Comparison of ENCODE assay signal across 8 mouse cellular contexts in genomic region chr10:75921026-75921725, GRCm38 (mm10). TPM values are rescaled to one million over a fixed set of nuclear protein-coding genes. Genes with fewer than 3 reads are reported as not detected.
DNase-seq lines count a peak whose midpoint lies in the region; ATAC-seq and TF ChIP-seq lines count a peak whose summit lies in the region.

Gene Smarcb1, minus strand, starts transcription at chr10:75921617.

- no peaks in the 10 kb centered on the region for H3K9me3 ChIP-seq in erythroblast, embryonic 14.5 days (ENCODE audit: control insufficient read depth, low read length)
- no peaks in the 10 kb centered on the region for H3K9me3 ChIP-seq in heart, embryonic 11.5 days (replicated peaks; ENCODE audit: control insufficient read depth, low read length)
- no peaks in the 10 kb centered on the region for H3K9me3 ChIP-seq in kidney, postnatal 0 days (replicated peaks; ENCODE audit: low read length)
- no peaks in the 10 kb centered on the region for H3K9me3 ChIP-seq in liver, embryonic 11.5 days (ENCODE audit: control insufficient read depth, low read length)
- no peaks in the 10 kb centered on the region for H3K9me3 ChIP-seq in stomach, embryonic 14.5 days (ENCODE audit: control insufficient read depth, low read depth, low read length)

- TF ChIP-seq CTCF in brain, embryonic 14.5 days (IDR thresholded peaks at IDR 0.05; ENCODE audit: borderline replicate concordance, extremely low read depth, insufficient read depth, insufficient read length), result no peak
- no peak for TF ChIP-seq CTCF in kidney, postnatal 0 days (IDR thresholded peaks at IDR 0.05; ENCODE audit: low read depth)

- ATAC-seq in heart, embryonic 11.5 days (replicated peaks; ENCODE audit: insufficient number of reproducible peaks, low FRiP score, low TSS enrichment), result peak; percentile 86
- ATAC-seq in kidney, postnatal 0 days (replicated peaks; ENCODE audit: low FRiP score, low read depth), result peak; percentile 88
- ATAC-seq in liver, embryonic 11.5 days (replicated peaks; ENCODE audit: low FRiP score), result peak; percentile 91
- peak; percentile 90 for ATAC-seq in stomach, embryonic 14.5 days (ENCODE audit: insufficient number of reproducible peaks, insufficient read depth, low FRiP score, low read depth)

- peak within 1 kb of the TSS; percentile 92 for H3K9ac ChIP-seq in heart, embryonic 11.5 days (ENCODE audit: low read depth, low read length)
- H3K9ac ChIP-seq in kidney, postnatal 0 days (ENCODE audit: low read depth, low read length), result peak within 1 kb of the TSS; percentile 80
- H3K9ac ChIP-seq in liver, embryonic 11.5 days (ENCODE audit: low read depth, low read length), result peak within 1 kb of the TSS; percentile 94
- peak within 1 kb of the TSS; percentile 62 for H3K9ac ChIP-seq in stomach, embryonic 14.5 days (replicated peaks; ENCODE audit: low read depth, low read length)

- peaks cover 10% of the 10 kb centered on the region for H3K27me3 ChIP-seq in erythroblast, embryonic 14.5 days (ENCODE audit: control insufficient read depth)
- H3K27me3 ChIP-seq in heart, embryonic 11.5 days (ENCODE audit: control insufficient read depth, insufficient read depth, low read length), result no peaks in the 10 kb centered on the region
- no peaks in the 10 kb centered on the region for H3K27me3 ChIP-seq in kidney, postnatal 0 days (ENCODE audit: insufficient read depth, low read length)
- H3K27me3 ChIP-seq in liver, embryonic 11.5 days (replicated peaks; ENCODE audit: control insufficient read depth, insufficient read depth, low read length), result no peaks in the 10 kb centered on the region
- no peaks in the 10 kb centered on the region for H3K27me3 ChIP-seq in stomach, embryonic 14.5 days (ENCODE audit: control insufficient read depth, insufficient read depth, low read length)

- DNase-seq in B cell, adult 2 months, result peak; percentile 94 to 96
- peak; percentile 99 for DNase-seq in brain, embryonic 14.5 days (ENCODE audit: low read depth)
- DNase-seq in kidney, postnatal 0 days (ENCODE audit: low spot score), result peak; percentile 97
- peak; percentile 95 for DNase-seq in liver, embryonic 11.5 days (ENCODE audit: low spot score)
- DNase-seq in naive thymus-derived CD4-positive, alpha-beta T cell, adult 2 months (ENCODE audit: low read depth), result peak; percentile 95

- H3K4me2 ChIP-seq in heart, embryonic 11.5 days, result peak within 1 kb of the TSS; percentile 87
- H3K4me2 ChIP-seq in kidney, postnatal 0 days (ENCODE audit: low read length), result peak within 1 kb of the TSS; percentile 86
- peak within 1 kb of the TSS; percentile 98 for H3K4me2 ChIP-seq in liver, embryonic 11.5 days
- peak within 1 kb of the TSS; percentile 81 for H3K4me2 ChIP-seq in stomach, embryonic 14.5 days (replicated peaks; ENCODE audit: low read depth, low read length)

- H3K4me1 ChIP-seq in erythroblast, embryonic 14.5 days (ENCODE audit: control insufficient read depth), result peaks cover 49% of the 10 kb centered on the region
- H3K4me1 ChIP-seq in heart, embryonic 11.5 days (ENCODE audit: control insufficient read depth, insufficient read depth, low read length), result peaks cover 16% of the 10 kb centered on the region
- H3K4me1 ChIP-seq in kidney, postnatal 0 days (replicated peaks; ENCODE audit: insufficient read depth, low read length), result peaks cover 12% of the 10 kb centered on the region; the same call in 1 of the 2 replicates
- H3K4me1 ChIP-seq in liver, embryonic 11.5 days (replicated peaks; ENCODE audit: control insufficient read depth, insufficient read depth, low read length), result peaks cover 17% of the 10 kb centered on the region
- H3K4me1 ChIP-seq in stomach, embryonic 14.5 days (ENCODE audit: control insufficient read depth, insufficient read depth, low read length), result peaks cover 21% of the 10 kb centered on the region; the same call in 1 of the 2 replicates

- TF ChIP-seq POLR2A in brain, embryonic 14.5 days (IDR thresholded peaks at IDR 0.05; ENCODE audit: borderline replicate concordance, extremely low read depth, insufficient read depth, insufficient read length, poor library complexity, severe bottlenecking), result peak; percentile 83

- under 1% methylated on average over 76 of the region's 76 CpGs for WGBS in heart, embryonic 11.5 days (ENCODE audit: insufficient replicate concordance)
- WGBS in kidney, postnatal 0 days, result under 1% methylated on average over 76 of the region's 76 CpGs
- under 1% methylated on average over 76 of the region's 76 CpGs for WGBS in liver, embryonic 11.5 days
- under 1% methylated on average over 76 of the region's 76 CpGs for whole genome bisulfite sequencing in stomach, embryonic 14.5 days

- peaks cover 34% of the 10 kb centered on the region for H3K36me3 ChIP-seq in erythroblast, embryonic 14.5 days (ENCODE audit: control insufficient read depth)
- peaks cover 3% of the 10 kb centered on the region for H3K36me3 ChIP-seq in heart, embryonic 11.5 days (ENCODE audit: control insufficient read depth, insufficient read depth, low read length)
- H3K36me3 ChIP-seq in kidney, postnatal 0 days (ENCODE audit: insufficient read depth, low read length), result peaks cover 9% of the 10 kb centered on the region; the same call in 1 of the 2 replicates
- H3K36me3 ChIP-seq in liver, embryonic 11.5 days (ENCODE audit: control insufficient read depth, insufficient read depth, low read length), result peaks cover 14% of the 10 kb centered on the region; the same call in 1 of the 2 replicates
- H3K36me3 ChIP-seq in stomach, embryonic 14.5 days (ENCODE audit: control insufficient read depth, insufficient read depth, low read length), result peaks cover 30% of the 10 kb centered on the region

- H3K4me3 ChIP-seq in erythroblast, embryonic 14.5 days (replicated peaks), result peak within 1 kb of the TSS; percentile 89
- H3K4me3 ChIP-seq in heart, embryonic 11.5 days (ENCODE audit: low read depth, low read length), result peak within 1 kb of the TSS; percentile 66
- peak within 1 kb of the TSS; percentile 79 for H3K4me3 ChIP-seq in kidney, postnatal 0 days (replicated peaks; ENCODE audit: low read depth, low read length)
- H3K4me3 ChIP-seq in liver, embryonic 11.5 days (ENCODE audit: low read depth, low read length), result peak within 1 kb of the TSS; percentile 95
- H3K4me3 ChIP-seq in stomach, embryonic 14.5 days (ENCODE audit: low read depth, low read length), result peak within 1 kb of the TSS; percentile 85

- H3K27ac ChIP-seq in heart, embryonic 11.5 days (ENCODE audit: low read depth, low read length), result peak within 1 kb of the TSS; percentile 76
- peak within 1 kb of the TSS; percentile 95 for H3K27ac ChIP-seq in kidney, postnatal 0 days
- peak within 1 kb of the TSS; percentile 87 for H3K27ac ChIP-seq in liver, embryonic 11.5 days (ENCODE audit: low read depth, low read length)
- peak within 1 kb of the TSS; percentile 93 for H3K27ac ChIP-seq in stomach, embryonic 14.5 days (ENCODE audit: low read length)

RNA-seq across cellular contexts. Expression of gene Smarcb1, which starts in this region (rescaled TPM):
- 129 and 165 TPM in 2 replicates for polyA plus RNA-seq in brain, embryonic 14.5 days (2012; rRNA removed)
- polyA plus RNA-seq in erythroblast, embryonic 14.5 days (2012), result 31.8 TPM in 2 replicates
- polyA plus RNA-seq in heart, embryonic 11.5 days (2014; fragmentation: Nextera tagmentation; extraction: Ambion mirVana), result 131 and 139 TPM in 2 replicates
- polyA plus RNA-seq in kidney, postnatal 0 days (2015; fragmentation: Nextera tagmentation; extraction: Ambion mirVana), result 149 and 168 TPM in 2 replicates
- polyA plus RNA-seq in liver, embryonic 11.5 days (2014; fragmentation: Nextera tagmentation; extraction: Ambion mirVana), result 157 and 162 TPM in 2 replicates
- polyA plus RNA-seq in stomach, embryonic 14.5 days (2014; fragmentation: Nextera tagmentation; extraction: Ambion mirVana), result 182 and 197 TPM in 2 replicates

Comparison
In these comparisons a context has a peak if more than half of its experiments do, and no peak if none do; other contexts are left out.
1. Peak in every context shown above with its lines: DNase-seq, ATAC-seq, H3K4me3 ChIP-seq and H3K27ac ChIP-seq.